17 mouse cellular contexts compared by ENCODE assay signal in genomic region chr19:43695514-43695964, GRCm38 (mm10). TPM values are rescaled to one million over a fixed set of nuclear protein-coding genes. Genes with fewer than 3 reads are reported as not detected.
DNase-seq lines count a peak whose midpoint lies in the region; ATAC-seq and TF ChIP-seq lines count a peak whose summit lies in the region.
"Had no signal": no experiment of that assay in that cellular context is flagged by ENCODE, and none has a peak within 500 bp of the region (broad histone marks: within the 10 kb centered on the region; RNA-seq: fewer than 3 reads in every experiment).

No protein-coding gene starts in this region.

- no peak for ATAC-seq in cerebellum, adult (ENCODE audit: insufficient number of reproducible peaks, low FRiP score, low TSS enrichment)
- ATAC-seq: forebrain, embryonic 14.5 days had no signal

- H3K27me3 ChIP-seq in myocyte (ENCODE audit: control insufficient read depth, insufficient read depth, insufficient read length) = no peaks in the 10 kb centered on the region
- H3K27me3 ChIP-seq: embryonic facial prominence, embryonic 13.5 days; limb, embryonic 13.5 days had no signal

- H3ac ChIP-seq in myocyte (ENCODE audit: control insufficient read depth, insufficient read length) = no peak overlapping the region

- H3K36me3 ChIP-seq in myocyte (ENCODE audit: control insufficient read depth, insufficient read depth) = peaks cover 5% of the 10 kb centered on the region

- DNase-seq in embryo, embryonic 10 days (ENCODE audit: low spot score) = peak; percentile 15
- DNase-seq in embryo, embryonic 9.5 days (ENCODE audit: extremely low spot score) = no peak
- DNase-seq in 3T3-L1 (ENCODE audit: low read depth, low spot score) = peak; percentile 47
- peak; percentile 34 for DNase-seq in c-Kit-positive CD71-negative TER-119-negative erythroid progenitor cells, embryonic 14.5 days (ENCODE audit: low read depth)
- no peak for DNase-seq in urinary bladder, postnatal 10 days (ENCODE audit: low spot score)
- no peak for DNase-seq in cerebellum, adult 18-20 months
- DNase-seq: adrenal gland, postnatal 10 days; cerebellum, postnatal 10 days; heart, adult 2 months; kidney, adult 18-20 months had no signal

- H3K79me2 ChIP-seq in myocyte (ENCODE audit: control insufficient read depth, insufficient read depth) = no peaks in the 10 kb centered on the region

- H3K4me3 ChIP-seq in myocyte = no peak overlapping the region
- H3K4me3 ChIP-seq: embryonic facial prominence, embryonic 13.5 days; heart, adult 2 months; layer of hippocampus, adult 2 months; limb, embryonic 13.5 days had no signal

- peak overlapping the region; percentile 13 for H3K4me2 ChIP-seq in myocyte (ENCODE audit: low read depth)
- H3K4me2 ChIP-seq: embryonic facial prominence, embryonic 13.5 days; limb, embryonic 13.5 days; midbrain, embryonic 11.5 days had no signal

- TF ChIP-seq POLR2A in myocyte (IDR thresholded peaks at IDR 0.05; ENCODE audit: insufficient read length, low read depth) = no peak

TF ChIP-seq in myocyte, 11 proteins besides CTCF, POLR2A, EP300 and RAD21:
- TF ChIP-seq MYOG (IDR thresholded peaks at IDR 0.05; ENCODE audit: control insufficient read depth in 1 of 3, insufficient read depth in 1 of 3, insufficient read length in 2 of 3, low read depth in 2 of 3) (no peak), TCF3 (IDR thresholded peaks at IDR 0.05; ENCODE audit: insufficient read length, low read depth) (no peak), MYOD1 (IDR thresholded peaks at IDR 0.05; ENCODE audit: control insufficient read depth in 1 of 3, insufficient read length in 2 of 3, low read depth in 2 of 3) (no peak), SRF (IDR thresholded peaks at IDR 0.05; ENCODE audit: control insufficient read depth, insufficient read length, low read depth) (no peak)

RNA-seq across cellular contexts. Expression of gene Entpd7, which starts 6.1 kb away (rescaled TPM):
- 2.2 TPM for polyA plus RNA-seq in myocyte (2012; fragmentation: generic; extraction: Trizol)

RNA-seq across cellular contexts. Expression of gene Slc25a28, which starts 20.9 kb away (rescaled TPM):
- polyA plus RNA-seq in myocyte (2012; fragmentation: generic; extraction: Trizol) = 25.5 TPM

RNA-seq across cellular contexts. Expression of gene Cutc, which starts 57.3 kb away (rescaled TPM):
- polyA plus RNA-seq in myocyte (2012; fragmentation: generic; extraction: Trizol) = 5.1 TPM

RNA-seq across cellular contexts. Expression of gene Cox15, which starts 57.3 kb away (rescaled TPM):
- 11.5 TPM for polyA plus RNA-seq in myocyte (2012; fragmentation: generic; extraction: Trizol)

Comparison
In these comparisons a context has a peak if more than half of its experiments do, and no peak if none do; other contexts are left out.
1. DNase-seq: peak in embryo, embryonic 10 days (single experiment), 3T3-L1 (single experiment) and c-Kit-positive CD71-negative TER-119-negative erythroid progenitor cells, embryonic 14.5 days (single experiment); none in embryo, embryonic 9.5 days (single experiment), urinary bladder, postnatal 10 days (single experiment) and cerebellum, adult 18-20 months (0 of 2).